Mouse (Mus musculus) ES-Bruce4 (cell line): ENCODE results near the gene Spout1. TPM values are rescaled to one million over a fixed set of nuclear protein-coding genes. Genes with fewer than 3 reads are reported as not detected.
"Not testable (repeated sequence)": the region's sequence is repeated elsewhere in the genome, so short reads cannot be mapped to it uniquely, and the experiment has no call there.

Source experiments
- H3K27ac ChIP-seq: 2 replicates; pipeline ENCODE4 v1.5.1; 2012; ENCODE audit warnings: low read length, inconsistent platforms; ENCODE audit not compliant: insufficient read depth
- H3K27me3 ChIP-seq: 2 replicates; pipeline ENCODE4 v1.6.1; 2012; ENCODE audit warnings: mild to moderate bottlenecking, low read length, inconsistent platforms; ENCODE audit not compliant: control insufficient read depth, poor library complexity, insufficient read depth, severe bottlenecking
- H3K36me3 ChIP-seq: 2 replicates; pipeline ENCODE4 v1.6.1; 2012; ENCODE audit warnings: inconsistent platforms, mild to moderate bottlenecking, low read length, moderate library complexity; ENCODE audit not compliant: control insufficient read depth, poor library complexity, insufficient read depth, severe bottlenecking
- H3K4me1 ChIP-seq: one replicate; pipeline ENCODE4 v1.8.1; 2011; ENCODE audit warnings: low read length; ENCODE audit not compliant: control insufficient read depth, insufficient read depth
- H3K4me3 ChIP-seq: 2 replicates; pipeline ENCODE4 v1.5.1; 2011; ENCODE audit warnings: low read depth, mild to moderate bottlenecking, low read length
- H3K9ac ChIP-seq: 2 replicates; pipeline ENCODE4 v1.6.1; 2012; ENCODE audit warnings: low read depth, mild to moderate bottlenecking, inconsistent platforms; ENCODE audit not compliant: poor library complexity, severe bottlenecking
- H3K9me3 ChIP-seq: replicated peaks from 2 replicates; pipeline ENCODE4 v1.6.1; 2012; ENCODE audit warnings: mild to moderate bottlenecking, low read length, inconsistent platforms; ENCODE audit not compliant: control insufficient read depth, poor library complexity, insufficient read depth, severe bottlenecking
- CTCF ChIP-seq: IDR thresholded peaks from one replicate; pipeline ENCODE4 v1.8.1; 2011; ENCODE audit warnings: low read depth, low read length
- EP300 ChIP-seq: IDR thresholded peaks from 2 replicates; pipeline ENCODE4 v1.6.1; 2011; ENCODE audit warnings: low read depth, low read length; ENCODE audit not compliant: insufficient read depth
- POLR2A ChIP-seq: IDR thresholded peaks from one replicate; pipeline ENCODE4 v1.8.1; 2011; ENCODE audit warnings: low read length; ENCODE audit not compliant: insufficient read depth
- polyA plus RNA-seq: library from polyadenylated mRNA; stranded (reverse); fragments of >200 nt; gene quantifications from 2 replicates; pipeline ENCODE4 v1.2.4, GENCODE M21; 2011; ENCODE audit warnings: low read depth; ENCODE audit not compliant: missing spikeins, insufficient read depth, insufficient read length

The Spout1 gene
- polyA plus RNA-seq, 1 experiment: 45.9 TPM

DNA sequence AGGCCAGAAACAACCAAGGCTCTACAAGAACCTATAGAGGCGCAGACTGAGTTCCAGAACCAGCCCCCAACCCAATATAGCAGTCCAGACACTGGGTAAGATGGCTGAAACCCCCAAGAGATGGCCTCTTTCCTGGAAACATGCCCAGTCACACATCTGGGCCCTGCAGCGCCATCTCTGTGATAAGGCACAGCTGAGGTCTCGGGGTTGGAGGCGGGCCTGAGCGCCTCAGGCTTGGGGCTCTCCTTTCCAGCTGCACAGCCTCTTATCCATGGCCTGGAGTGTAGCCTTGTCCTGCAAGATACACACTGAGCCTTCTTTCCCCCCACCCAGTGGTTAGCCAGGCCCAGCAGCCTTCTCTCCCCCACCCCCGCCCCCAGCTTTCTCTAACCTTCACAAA, 7.0 kb upstream of the Spout1 start:
- Histone ChIP-seq H3K36me3 (no peaks in the 10 kb centered on the region), H3K9me3 (no peaks in the 10 kb centered on the region; the same call in 1 of the 2 replicates), H3K9ac (no peak overlapping the region), H3K4me1 (no peaks in the 10 kb centered on the region), H3K27me3 (no peaks in the 10 kb centered on the region), H3K27ac (0 out of 2 replicates have a peak overlapping the region, but pooled peaks have one; percentile 0), H3K4me3 (no peak overlapping the region)
- TF ChIP-seq POLR2A: no peak
- TF ChIP-seq CTCF: no peak
- TF ChIP-seq EP300: no peak

DNA sequence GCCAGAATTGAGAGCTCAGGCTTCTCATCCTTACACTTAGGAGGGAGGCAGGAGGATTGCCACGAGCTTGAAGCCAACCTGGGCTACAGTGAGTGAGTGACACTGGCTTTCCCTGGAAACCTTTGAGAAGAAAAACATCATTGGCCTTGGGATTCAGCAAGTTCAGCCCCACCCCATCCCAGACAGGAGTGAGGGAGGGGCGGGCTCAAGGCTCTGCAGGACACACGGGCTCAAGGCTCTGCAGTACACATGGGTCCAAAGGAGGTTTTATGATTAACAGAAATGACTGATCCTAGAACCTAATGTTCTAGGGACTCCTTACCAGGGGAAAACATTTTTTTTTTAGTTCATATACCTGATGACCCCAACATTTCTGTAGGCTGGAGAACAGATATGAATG, 5.5 kb upstream of the Spout1 start:
- Histone ChIP-seq H3K9ac (no peak overlapping the region), H3K27me3 (no peaks in the 10 kb centered on the region), H3K4me1 (no peaks in the 10 kb centered on the region), H3K36me3 (no peaks in the 10 kb centered on the region), H3K27ac (no peak overlapping the region), H3K4me3 (no peak overlapping the region), H3K9me3 (no peaks in the 10 kb centered on the region; the same call in 1 of the 2 replicates)
- TF ChIP-seq EP300 (no peak), POLR2A (no peak), CTCF (no peak)

DNA sequence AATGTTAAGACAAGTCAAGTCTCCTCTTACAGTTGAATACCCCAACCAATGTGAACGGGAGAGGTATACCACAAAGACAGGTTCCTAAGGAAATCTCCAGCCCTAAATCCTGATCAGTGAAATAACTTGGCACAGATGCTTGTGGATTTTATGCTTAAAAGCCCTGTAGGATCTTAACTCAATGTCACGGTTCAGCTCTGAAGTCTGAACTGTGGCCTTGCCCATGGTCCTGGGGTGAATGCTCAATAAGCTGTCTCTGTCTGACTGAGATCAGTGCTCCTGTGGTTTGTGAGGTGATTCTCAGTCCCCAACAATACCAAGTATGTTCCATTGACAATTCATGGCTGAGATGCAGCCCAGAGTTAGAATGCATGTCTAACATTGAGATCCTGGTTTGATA, 4.2 kb upstream of the Spout1 start:
- H3K4me3 ChIP-seq: no peak overlapping the region
- H3K36me3 ChIP-seq: no peaks in the 10 kb centered on the region
- H3K27ac ChIP-seq: no peak overlapping the region
- H3K27me3 ChIP-seq: no peaks in the 10 kb centered on the region
- H3K9ac ChIP-seq: no peak overlapping the region
- no peaks in the 10 kb centered on the region; the same call in 1 of the 2 replicates for H3K9me3 ChIP-seq
- TF ChIP-seq EP300 (no peak), CTCF (no peak), POLR2A (no peak)
- no peaks in the 10 kb centered on the region for H3K4me1 ChIP-seq

DNA sequence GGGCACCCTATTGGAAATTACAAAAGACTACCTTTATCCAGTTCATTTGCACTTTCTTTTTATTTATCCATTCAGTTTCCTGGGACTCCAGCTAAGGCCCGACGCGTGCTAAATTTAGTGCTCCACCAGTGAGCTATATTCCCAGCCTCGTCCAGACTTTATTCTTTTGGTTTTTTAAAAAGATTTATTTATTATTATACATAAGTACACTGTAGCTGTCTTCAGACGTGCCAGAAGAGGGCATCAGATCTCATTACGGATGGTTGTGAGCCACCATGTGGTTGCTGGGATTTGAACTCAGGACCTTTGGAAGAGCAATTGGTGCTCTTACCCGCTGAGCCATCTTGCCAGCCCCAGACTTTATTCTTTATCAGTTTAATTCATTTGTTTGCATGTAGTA, 452 bp upstream of the Spout1 start:
- H3K36me3 ChIP-seq: peaks cover 23% of the 10 kb centered on the region
- H3K4me1 ChIP-seq, H3K4me3 ChIP-seq, H3K9me3 ChIP-seq, H3K27ac ChIP-seq, H3K9ac ChIP-seq, H3K27me3 ChIP-seq: not testable (repeated sequence)

DNA sequence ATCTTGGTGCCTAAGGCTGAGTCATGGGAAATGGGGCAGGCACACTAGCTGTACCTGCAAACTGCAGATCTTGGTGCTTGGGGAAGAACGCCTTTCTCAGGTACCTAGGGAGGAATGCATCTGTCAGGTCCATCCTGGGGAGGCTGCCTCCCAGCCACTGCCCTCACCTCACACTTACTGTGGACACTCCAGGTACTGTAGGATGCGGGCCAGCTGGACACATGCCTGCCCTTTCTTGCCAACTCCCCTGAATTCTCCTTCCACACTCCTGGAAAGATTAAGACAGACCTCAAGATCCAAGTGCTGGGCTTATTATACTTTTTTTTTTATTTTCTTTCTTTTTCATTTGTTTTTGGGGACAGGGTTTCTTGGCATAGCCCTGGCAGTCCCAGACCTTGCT, 1.7 kb downstream of the Spout1 start:
- Histone ChIP-seq H3K4me3 (no peak overlapping the region), H3K9ac (no peak overlapping the region), H3K27ac (no peak overlapping the region), H3K4me1 (peaks cover 5% of the 10 kb centered on the region), H3K36me3 (peaks cover 29% of the 10 kb centered on the region), H3K27me3 (no peaks in the 10 kb centered on the region), H3K9me3 (no peaks in the 10 kb centered on the region)
- TF ChIP-seq POLR2A (no peak), EP300 (no peak), CTCF (no peak)

DNA sequence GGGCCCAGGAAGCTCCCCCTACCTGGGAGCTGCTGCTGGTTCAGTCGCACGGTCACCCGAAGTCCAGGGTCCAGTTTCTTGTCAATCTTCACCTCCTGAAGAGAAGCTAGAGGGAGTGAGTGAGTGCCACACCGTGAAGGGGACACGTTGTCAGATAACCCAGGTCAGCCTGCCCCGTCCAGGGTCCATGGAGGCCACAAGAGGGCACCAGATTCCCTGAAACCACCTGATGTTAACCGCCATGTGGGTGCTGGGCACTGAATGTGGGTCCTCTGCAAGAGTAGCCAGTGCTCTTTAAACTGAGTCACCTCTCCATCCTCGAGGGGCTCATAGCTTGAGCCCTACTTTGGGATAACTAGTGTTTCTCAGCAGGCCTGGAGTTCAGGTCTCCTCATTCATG, 2.4 kb downstream of the Spout1 start:
- no peak overlapping the region for H3K9ac ChIP-seq
- H3K27ac ChIP-seq: no peak overlapping the region
- peak; percentile 58 for TF ChIP-seq CTCF
- TF ChIP-seq POLR2A: no peak
- H3K36me3 ChIP-seq: peaks cover 29% of the 10 kb centered on the region
- H3K4me1 ChIP-seq: peaks cover 5% of the 10 kb centered on the region
- H3K4me3 ChIP-seq: no peak overlapping the region
- no peaks in the 10 kb centered on the region for H3K9me3 ChIP-seq
- no peaks in the 10 kb centered on the region for H3K27me3 ChIP-seq
